Mouse (Mus musculus): ENCODE data around the gene Rnft2.

DNA sequence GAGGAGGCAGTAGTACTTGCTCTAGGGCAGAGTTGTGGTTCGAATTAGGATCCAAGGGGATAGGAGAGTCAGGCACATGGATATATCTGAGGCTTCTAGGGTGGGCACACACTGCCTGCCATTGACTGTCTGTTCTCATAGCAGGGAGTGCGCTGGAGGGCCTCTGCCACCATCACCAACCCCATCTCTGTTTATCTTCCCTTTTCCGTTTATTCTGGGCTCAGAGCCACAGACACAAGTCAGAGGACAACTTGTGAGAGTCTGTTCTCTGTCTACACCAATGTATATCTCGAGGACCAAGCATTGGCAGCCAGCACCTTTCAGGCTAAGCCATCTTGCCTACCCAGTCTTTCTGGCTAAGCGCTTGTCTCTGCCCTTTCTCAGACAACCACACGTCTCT, 14.7 kb upstream of the Rnft2 start:
- TF ChIP-seq CTCF (IDR thresholded peaks at IDR 0.05; ENCODE audit: low read depth, low read length) (no peak), EP300 (IDR thresholded peaks at IDR 0.05; ENCODE audit: insufficient read depth, low read depth, low read length) (no peak)

Data from ES-Bruce4 (cell line).